ENCODE assay signal across 8 mouse cellular contexts in genomic region chr3:149518928-149519574, GRCm38 (mm10).
DNase-seq lines count a peak whose midpoint lies in the region; ATAC-seq and TF ChIP-seq lines count a peak whose summit lies in the region.

No protein-coding gene starts in this region.

- H3K4me1 ChIP-seq in heart, embryonic 14.5 days (ENCODE audit: control insufficient read depth in 2 of 2, insufficient read depth in 2 of 2, low read length in 2 of 2): peaks cover 2 to 4% of the 10 kb centered on the region in 2 experiments; a peak in 3 of 4 replicates
- no peaks in the 10 kb centered on the region for H3K4me1 ChIP-seq in brown adipose tissue, adult 24 weeks (ENCODE audit: control insufficient read depth, insufficient read depth, insufficient read length, low read length)
- no peaks in the 10 kb centered on the region for H3K4me1 ChIP-seq in forebrain, postnatal 0 days (ENCODE audit: insufficient read depth)

- intact Hi-C loops in heart, postnatal 14 days (cut with DNase I): no loop called here

- no peak for ATAC-seq in heart, embryonic 14.5 days (ENCODE audit: insufficient number of reproducible peaks, insufficient read depth, low FRiP score, low read depth)
- ATAC-seq in forebrain, postnatal 0 days: 0 out of 2 replicates have a peak, but pooled peaks have one; percentile 16
- ATAC-seq in megakaryocyte, adult 5-6 weeks (ENCODE audit: poor library complexity, severe bottlenecking): peak; percentile 30; the same call in 1 of the 2 replicates

- no peak for TF ChIP-seq CTCF in forebrain, postnatal 0 days (IDR thresholded peaks at IDR 0.05; ENCODE audit: low read depth)

- no peak overlapping the region for H3K27ac ChIP-seq in heart, embryonic 14.5 days (replicated peaks in 1 of 2; ENCODE audit: control insufficient read depth in 1 of 2, insufficient read depth in 1 of 2, low read depth in 2 of 2, low read length in 2 of 2)
- H3K27ac ChIP-seq in brown adipose tissue, adult 24 weeks (replicated peaks; ENCODE audit: low read depth, low read length): no peak overlapping the region
- no peak overlapping the region for H3K27ac ChIP-seq in forebrain, postnatal 0 days (ENCODE audit: low read depth, low read length)

- H3K9ac ChIP-seq in heart, embryonic 14.5 days (ENCODE audit: low read length): peak overlapping the region; percentile 42
- peak overlapping the region; percentile 50 for H3K9ac ChIP-seq in forebrain, postnatal 0 days

- no peak for DNase-seq in heart, postnatal 14 days
- DNase-seq in forebrain, postnatal 0 days: peak; percentile 17
- DNase-seq in spleen, postnatal 14 days (ENCODE audit: low spot score in 2 of 2): no peak
- DNase-seq in spleen, postnatal 4 days (ENCODE audit: low spot score in 2 of 2): no peak
- no peak for DNase-seq in ovary, postnatal 14 days (ENCODE audit: low spot score)

- WGBS in heart, embryonic 14.5 days: 6% methylated on average over 27 of the region's 27 CpGs
- WGBS in forebrain, postnatal 0 days: 2% methylated on average over 27 of the region's 27 CpGs

- H3K4me2 ChIP-seq in heart, embryonic 14.5 days (ENCODE audit: low read length): peak overlapping the region; percentile 80
- H3K4me2 ChIP-seq in forebrain, postnatal 0 days (ENCODE audit: low read depth): peak overlapping the region; percentile 91

- no peaks in the 10 kb centered on the region for H3K36me3 ChIP-seq in heart, embryonic 14.5 days (ENCODE audit: control insufficient read depth, insufficient read depth, low read length)
- no peaks in the 10 kb centered on the region for H3K36me3 ChIP-seq in forebrain, postnatal 0 days (ENCODE audit: insufficient read depth)

- 0 out of 2 replicates have a peak, but pooled peaks cover 4% of the 10 kb centered on the region for H3K27me3 ChIP-seq in heart, embryonic 14.5 days (ENCODE audit: control insufficient read depth, insufficient read depth, low read length)
- H3K27me3 ChIP-seq in forebrain, postnatal 0 days (ENCODE audit: insufficient read depth, low read length): no peaks in the 10 kb centered on the region

- H3K4me3 ChIP-seq in heart, embryonic 14.5 days (ENCODE audit: control insufficient read depth in 1 of 2, insufficient read depth in 1 of 2, low read depth in 1 of 2, low read length in 2 of 2): peak overlapping the region; percentile 38 to 42
- H3K4me3 ChIP-seq in brown adipose tissue, adult 24 weeks (ENCODE audit: insufficient read depth, low read depth, low read length): peak overlapping the region; percentile 26; the same call in 1 of the 2 replicates
- peak overlapping the region; percentile 47 for H3K4me3 ChIP-seq in forebrain, postnatal 0 days (ENCODE audit: low read depth, low read length)

- no peaks in the 10 kb centered on the region for H3K9me3 ChIP-seq in heart, embryonic 14.5 days (ENCODE audit: control insufficient read depth, low read length)
- H3K9me3 ChIP-seq in forebrain, postnatal 0 days (ENCODE audit: low read length): no peaks in the 10 kb centered on the region
